Mouse (Mus musculus): ENCODE measurements at regions not wholly inside any gene's neighbourhood (a gene's known extent, or its start where the extent isn't known, plus 50 kb on each side); places are given as distances from the start of the nearest gene placed in this dataset.
A peak's percentile ranks its signal among the peaks of the same experiment; 100 is the strongest.

DNA sequence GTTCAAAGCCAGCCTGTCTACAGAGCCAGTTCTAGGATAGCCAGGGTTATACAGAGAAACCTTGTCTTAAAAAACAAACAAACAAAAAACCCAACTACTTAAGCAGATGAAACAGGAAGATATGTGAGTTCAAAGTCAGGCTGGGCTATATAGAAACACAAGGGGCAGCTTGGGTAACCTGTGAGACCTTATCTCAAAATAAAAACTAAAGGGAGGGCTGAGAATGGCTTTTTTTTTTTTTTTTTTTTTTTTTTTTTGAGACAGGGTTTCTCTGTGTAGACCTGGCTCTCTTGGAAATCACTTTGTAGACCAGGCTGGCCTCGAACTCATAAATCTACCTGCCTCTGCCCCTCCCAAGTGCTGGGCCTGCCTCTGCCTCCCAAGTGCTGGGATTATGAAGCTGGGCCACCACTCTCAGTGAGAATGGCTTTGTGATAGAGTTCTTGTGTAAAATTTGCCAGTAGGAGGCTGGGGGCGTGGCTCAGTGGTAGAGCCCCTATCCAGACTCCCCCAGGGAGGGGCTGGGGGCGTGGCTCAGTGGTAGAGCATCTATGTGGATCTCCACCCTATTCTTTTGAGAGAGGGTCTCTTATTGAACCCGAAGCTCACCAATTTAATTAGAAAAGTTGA lies 59.0 kb upstream of the Cux1 start:
- Histone ChIP-seq H3K4me2 (ENCODE audit: low read depth, low read length) (no peak overlapping the region), H3K9me3 (replicated peaks; ENCODE audit: control insufficient read depth, low read length) (no peaks in the 10 kb centered on the region), H3K27ac (ENCODE audit: low read length) (peak overlapping the region; percentile 41; the same call in 1 of the 2 replicates), H3K9ac (ENCODE audit: low read length) (no peak overlapping the region), H3K4me3 (ENCODE audit: low read length) (no peak overlapping the region), H3K27me3 (ENCODE audit: control insufficient read depth, insufficient read depth, low read length) (0 out of 2 replicates have a peak, but pooled peaks cover 4% of the 10 kb centered on the region), H3K4me1 (ENCODE audit: control insufficient read depth, insufficient read depth, low read length) (peaks cover 4% of the 10 kb centered on the region; the same call in 1 of the 2 replicates), H3K36me3 (ENCODE audit: control insufficient read depth, insufficient read depth) (no peaks in the 10 kb centered on the region)
- WGBS: 47% methylated on average over 4 of the region's 4 CpGs
- no peak for ATAC-seq (replicated peaks; ENCODE audit: extremely low read depth, insufficient read depth, low FRiP score)

DNA sequence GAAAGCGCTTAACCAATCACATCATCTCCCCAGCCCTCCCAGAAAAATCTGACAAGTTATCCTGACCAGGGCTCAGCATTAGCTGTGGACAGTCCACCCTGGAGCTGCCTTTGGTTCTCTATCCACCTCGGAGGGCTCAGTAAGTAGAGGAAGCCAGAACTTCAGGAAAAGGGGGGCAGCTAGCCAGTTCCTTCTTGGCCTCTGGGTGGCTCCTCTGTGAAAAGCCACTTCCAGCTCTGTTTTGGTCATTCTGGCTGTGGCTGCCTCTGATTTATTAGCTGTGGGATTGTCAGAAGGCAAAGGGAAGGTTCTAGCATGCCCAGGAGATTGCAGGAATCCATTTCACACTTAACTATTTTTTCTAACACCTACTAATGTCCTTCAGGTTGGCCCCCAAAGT lies 59.6 kb upstream of the Cux1 start:
- ATAC-seq (replicated peaks; ENCODE audit: extremely low read depth, insufficient read depth, low FRiP score): no peak
- 0 out of 2 replicates have a peak, but pooled peaks cover 4% of the 10 kb centered on the region for H3K27me3 ChIP-seq (ENCODE audit: control insufficient read depth, insufficient read depth, low read length)

DNA sequence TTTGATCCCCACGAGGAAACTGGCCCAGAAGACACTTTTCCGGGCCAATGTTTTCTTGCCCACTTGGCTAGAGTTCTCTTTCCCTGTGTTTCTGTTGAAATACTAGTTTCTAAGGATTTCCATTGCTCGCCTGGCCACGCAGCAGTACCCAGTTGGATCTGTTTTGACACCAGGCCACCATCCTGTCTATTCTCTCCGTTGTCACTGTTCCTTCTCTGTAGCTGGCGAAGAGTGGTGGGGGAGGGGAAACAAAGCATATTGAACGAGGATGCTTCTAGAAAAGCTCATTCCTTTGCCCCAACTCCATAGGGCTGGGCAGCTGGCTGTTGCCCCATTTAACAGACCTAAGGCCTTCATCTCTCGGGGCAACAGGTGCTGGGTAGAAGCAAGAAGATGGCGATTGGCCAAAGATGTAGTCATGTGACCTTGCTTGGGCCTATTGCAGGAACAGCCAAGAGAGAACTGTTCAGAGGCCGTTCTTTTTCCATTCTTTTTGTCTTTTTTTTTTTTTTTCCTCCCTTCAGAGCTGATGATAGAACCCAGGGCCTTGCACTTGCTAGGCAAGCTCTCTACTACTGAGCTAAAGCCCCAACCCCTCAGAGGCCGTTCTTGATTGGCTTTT lies 60.5 kb upstream of the Cux1 start:
- 0 out of 2 replicates have a peak, but pooled peaks cover 4% of the 10 kb centered on the region for H3K27me3 ChIP-seq (ENCODE audit: control insufficient read depth, insufficient read depth, low read length)
- ATAC-seq (replicated peaks; ENCODE audit: extremely low read depth, insufficient read depth, low FRiP score): no peak
- no peak overlapping the region; the same call in 1 of the 2 replicates for H3K27ac ChIP-seq (ENCODE audit: low read length)
- H3K4me3 ChIP-seq (ENCODE audit: low read length): no peak overlapping the region
- H3K9ac ChIP-seq (ENCODE audit: low read length): no peak overlapping the region
- no peaks in the 10 kb centered on the region for H3K36me3 ChIP-seq (ENCODE audit: control insufficient read depth, insufficient read depth)
- H3K4me2 ChIP-seq (ENCODE audit: low read depth, low read length): no peak overlapping the region
- H3K9me3 ChIP-seq (replicated peaks; ENCODE audit: control insufficient read depth, low read length): no peaks in the 10 kb centered on the region
- 62% methylated on average over 11 of the region's 11 CpGs for WGBS
- H3K4me1 ChIP-seq (ENCODE audit: control insufficient read depth, insufficient read depth, low read length): peaks cover 2% of the 10 kb centered on the region; the same call in 1 of the 2 replicates

More for the DNA sequence above, 59.6 kb upstream of the Cux1 start:
- H3K4me3 ChIP-seq (ENCODE audit: low read length): no peak overlapping the region
- no peak overlapping the region for H3K4me2 ChIP-seq (ENCODE audit: low read depth, low read length)
- H3K36me3 ChIP-seq (ENCODE audit: control insufficient read depth, insufficient read depth): no peaks in the 10 kb centered on the region
- 56% methylated on average over 2 of the region's 2 CpGs for WGBS
- 0 out of 2 replicates have a peak overlapping the region, but pooled peaks have one; percentile 13 for H3K27ac ChIP-seq (ENCODE audit: low read length)
- peaks cover 4% of the 10 kb centered on the region; the same call in 1 of the 2 replicates for H3K4me1 ChIP-seq (ENCODE audit: control insufficient read depth, insufficient read depth, low read length)
- no peaks in the 10 kb centered on the region for H3K9me3 ChIP-seq (replicated peaks; ENCODE audit: control insufficient read depth, low read length)
- no peak overlapping the region for H3K9ac ChIP-seq (ENCODE audit: low read length)

DNA sequence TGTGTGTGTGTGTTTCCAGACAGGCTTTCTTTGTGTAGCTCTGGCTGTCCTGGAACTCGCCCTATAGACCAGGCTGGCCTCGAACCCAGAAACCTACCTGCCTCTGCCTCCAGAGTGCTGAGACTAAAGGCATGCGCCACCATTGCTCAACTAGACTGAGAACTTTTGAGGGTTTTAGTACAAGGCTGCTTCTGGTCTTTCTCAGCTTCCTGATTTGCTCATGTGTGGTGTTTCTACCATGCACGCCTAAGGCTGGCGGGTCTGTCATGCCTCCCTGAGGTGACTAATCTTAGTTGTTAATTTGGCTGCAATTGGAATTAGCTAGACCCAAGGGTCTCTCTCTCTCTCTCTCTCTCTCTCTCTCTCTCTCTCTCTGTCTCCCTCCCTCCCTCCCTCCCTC lies 61.2 kb upstream of the Cux1 start:
- H3K9ac ChIP-seq (ENCODE audit: low read length): no peak overlapping the region
- H3K36me3 ChIP-seq (ENCODE audit: control insufficient read depth, insufficient read depth): no peaks in the 10 kb centered on the region
- H3K27me3 ChIP-seq (ENCODE audit: control insufficient read depth, insufficient read depth, low read length): 0 out of 2 replicates have a peak, but pooled peaks cover 4% of the 10 kb centered on the region
- H3K4me3 ChIP-seq (ENCODE audit: low read length): no peak overlapping the region
- 93% methylated on average over 5 of the region's 5 CpGs for WGBS
- no peaks in the 10 kb centered on the region for H3K4me1 ChIP-seq (ENCODE audit: control insufficient read depth, insufficient read depth, low read length)
- H3K9me3 ChIP-seq (replicated peaks; ENCODE audit: control insufficient read depth, low read length): no peaks in the 10 kb centered on the region
- H3K27ac ChIP-seq (ENCODE audit: low read length): no peak overlapping the region
- H3K4me2 ChIP-seq (ENCODE audit: low read depth, low read length): no peak overlapping the region
- ATAC-seq (replicated peaks; ENCODE audit: extremely low read depth, insufficient read depth, low FRiP score): no peak

GRCm38 (mm10) chr5:136632286-136632685 lies 60.7 kb upstream of the Myl10 start:
- Histone ChIP-seq H3K36me3 (ENCODE audit: control insufficient read depth, insufficient read depth) (no peaks in the 10 kb centered on the region), H3K4me1 (ENCODE audit: control insufficient read depth, insufficient read depth, low read length) (no peaks in the 10 kb centered on the region), H3K27me3 (ENCODE audit: control insufficient read depth, insufficient read depth, low read length) (no peaks in the 10 kb centered on the region), H3K9me3 (replicated peaks; ENCODE audit: control insufficient read depth, low read length) (no peaks in the 10 kb centered on the region), H3K9ac (ENCODE audit: low read length) (no peak overlapping the region), H3K4me3 (ENCODE audit: low read length) (no peak overlapping the region), H3K4me2 (ENCODE audit: low read depth, low read length) (no peak overlapping the region), H3K27ac (ENCODE audit: low read length) (no peak overlapping the region)
- no peak for ATAC-seq (replicated peaks; ENCODE audit: extremely low read depth, insufficient read depth, low FRiP score)
- 77% methylated on average over 5 of the region's 5 CpGs for WGBS

DNA sequence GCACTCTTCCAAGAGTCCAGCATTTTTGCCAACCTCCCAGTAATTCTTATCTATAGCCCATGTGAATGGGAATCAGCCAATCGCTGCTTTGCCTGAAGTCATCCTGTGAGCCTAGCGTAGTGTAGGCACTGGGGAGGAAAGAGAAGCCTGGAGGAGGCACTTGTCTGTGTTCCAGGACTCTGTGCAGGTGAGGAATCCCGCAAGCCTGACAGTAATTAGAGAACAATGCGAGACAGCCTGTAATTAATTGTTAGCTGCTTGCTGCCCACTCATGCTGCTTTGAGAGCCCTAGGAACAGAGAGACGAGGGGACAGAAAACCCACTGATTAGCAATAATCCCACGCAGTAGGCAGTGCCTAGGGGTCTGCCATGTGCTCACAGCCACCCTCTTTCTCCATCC lies 59.0 kb upstream of the Myl10 start:
- Histone ChIP-seq H3K9me3 (replicated peaks; ENCODE audit: control insufficient read depth, low read length) (no peaks in the 10 kb centered on the region), H3K4me2 (ENCODE audit: low read depth, low read length) (no peak overlapping the region), H3K27ac (ENCODE audit: low read length) (no peak overlapping the region), H3K4me1 (ENCODE audit: control insufficient read depth, insufficient read depth, low read length) (no peaks in the 10 kb centered on the region), H3K9ac (ENCODE audit: low read length) (no peak overlapping the region), H3K27me3 (ENCODE audit: control insufficient read depth, insufficient read depth, low read length) (no peaks in the 10 kb centered on the region), H3K36me3 (ENCODE audit: control insufficient read depth, insufficient read depth) (no peaks in the 10 kb centered on the region), H3K4me3 (ENCODE audit: low read length) (no peak overlapping the region)
- no peak for ATAC-seq (replicated peaks; ENCODE audit: extremely low read depth, insufficient read depth, low FRiP score)
- 65% methylated on average over 6 of the region's 6 CpGs for WGBS

DNA sequence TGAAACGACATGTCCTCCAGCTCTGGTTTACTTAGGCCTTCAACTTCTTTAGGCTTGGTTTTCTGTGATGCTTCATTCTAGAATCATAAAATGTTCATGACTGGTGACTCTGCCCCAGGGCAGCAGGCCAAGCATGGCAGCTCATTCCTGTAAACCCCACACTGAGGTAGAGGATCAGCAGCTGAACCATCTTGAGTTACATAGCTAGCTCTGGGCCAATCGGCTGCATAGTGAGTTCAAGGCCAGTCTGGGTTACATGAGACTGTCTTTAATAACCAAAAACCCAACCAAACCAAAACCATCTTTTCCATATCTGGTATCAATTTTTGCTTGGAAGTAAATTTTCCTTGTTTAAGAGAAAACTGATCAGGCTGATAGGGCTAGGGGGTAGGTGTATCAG lies 57.8 kb upstream of the Myl10 start:
- H3K27ac ChIP-seq (ENCODE audit: low read length): no peak overlapping the region
- H3K4me2 ChIP-seq (ENCODE audit: low read depth, low read length): no peak overlapping the region
- H3K4me1 ChIP-seq (ENCODE audit: control insufficient read depth, insufficient read depth, low read length): no peaks in the 10 kb centered on the region
- no peak overlapping the region for H3K9ac ChIP-seq (ENCODE audit: low read length)
- no peaks in the 10 kb centered on the region for H3K9me3 ChIP-seq (replicated peaks; ENCODE audit: control insufficient read depth, low read length)
- no peaks in the 10 kb centered on the region for H3K27me3 ChIP-seq (ENCODE audit: control insufficient read depth, insufficient read depth, low read length)
- H3K4me3 ChIP-seq (ENCODE audit: low read length): no peak overlapping the region
- H3K36me3 ChIP-seq (ENCODE audit: control insufficient read depth, insufficient read depth): no peaks in the 10 kb centered on the region
- WGBS: 78% methylated on average over 2 of the region's 2 CpGs
- ATAC-seq (replicated peaks; ENCODE audit: extremely low read depth, insufficient read depth, low FRiP score): no peak

DNA sequence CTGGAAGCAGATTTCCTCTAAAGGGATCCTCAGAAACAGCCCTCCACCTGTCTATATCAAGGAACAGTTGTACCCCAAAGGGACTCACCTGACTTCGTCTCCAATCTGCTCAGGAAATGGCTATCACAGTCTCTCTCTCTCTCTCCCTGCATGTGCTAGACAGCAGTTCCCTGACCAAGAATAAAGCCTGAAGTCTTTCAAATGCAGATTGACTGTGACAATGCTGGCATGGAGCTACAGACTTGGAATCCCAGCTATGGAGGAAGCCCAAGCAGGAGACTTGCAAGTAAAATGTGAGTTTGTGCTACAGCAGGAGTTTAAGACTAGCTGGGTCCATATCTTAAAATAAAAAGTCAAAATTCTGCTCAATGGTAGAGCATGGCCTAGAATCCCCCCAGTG lies 56.5 kb upstream of the Myl10 start:
- Histone ChIP-seq H3K4me1 (ENCODE audit: control insufficient read depth, insufficient read depth, low read length) (no peaks in the 10 kb centered on the region), H3K4me3 (ENCODE audit: low read length) (no peak overlapping the region), H3K9me3 (replicated peaks; ENCODE audit: control insufficient read depth, low read length) (no peaks in the 10 kb centered on the region), H3K36me3 (ENCODE audit: control insufficient read depth, insufficient read depth) (no peaks in the 10 kb centered on the region), H3K9ac (ENCODE audit: low read length) (no peak overlapping the region), H3K4me2 (ENCODE audit: low read depth, low read length) (no peak overlapping the region), H3K27me3 (ENCODE audit: control insufficient read depth, insufficient read depth, low read length) (no peaks in the 10 kb centered on the region), H3K27ac (ENCODE audit: low read length) (no peak overlapping the region)
- ATAC-seq (replicated peaks; ENCODE audit: extremely low read depth, insufficient read depth, low FRiP score): no peak
- 59% methylated on average over 1 of the region's 1 CpGs for WGBS

GRCm38 (mm10) chr5:136637872-136638271 lies 55.1 kb upstream of the Myl10 start:
- ATAC-seq (replicated peaks; ENCODE audit: extremely low read depth, insufficient read depth, low FRiP score): no peak
- no peak overlapping the region for H3K4me3 ChIP-seq (ENCODE audit: low read length)
- no peak overlapping the region for H3K27ac ChIP-seq (ENCODE audit: low read length)
- H3K9ac ChIP-seq (ENCODE audit: low read length): no peak overlapping the region
- H3K27me3 ChIP-seq (ENCODE audit: control insufficient read depth, insufficient read depth, low read length): no peaks in the 10 kb centered on the region
- 60% methylated on average over 11 of the region's 11 CpGs for WGBS
- H3K4me2 ChIP-seq (ENCODE audit: low read depth, low read length): no peak overlapping the region
- no peaks in the 10 kb centered on the region for H3K36me3 ChIP-seq (ENCODE audit: control insufficient read depth, insufficient read depth)
- H3K9me3 ChIP-seq (replicated peaks; ENCODE audit: control insufficient read depth, low read length): no peaks in the 10 kb centered on the region
- H3K4me1 ChIP-seq (ENCODE audit: control insufficient read depth, insufficient read depth, low read length): no peaks in the 10 kb centered on the region

Data from heart, embryonic 16.5 days (tissue).